Mouse (Mus musculus): ENCODE measurements around the gene Cacna1c. TPM values are rescaled to one million over a fixed set of nuclear protein-coding genes. Genes with fewer than 3 reads are reported as not detected.

The Cacna1c gene
- total RNA-seq, 1 experiment, result 0.98 TPM

- H3K27ac ChIP-seq (ENCODE audit: insufficient read depth, low read depth, low read length, poor library complexity, severe bottlenecking), result no peak overlapping the region
- no peak overlapping the region for H3K4me3 ChIP-seq (ENCODE audit: insufficient read depth in 1 of 2, low read depth in 1 of 2, low read length in 2 of 2, poor library complexity in 1 of 2, severe bottlenecking in 1 of 2)
- H3K4me1 ChIP-seq (ENCODE audit: control insufficient read depth in 2 of 2, insufficient read depth in 2 of 2, low read length in 2 of 2, poor library complexity in 1 of 2), result no peaks in the 10 kb centered on the region
- TF ChIP-seq CHD2 (IDR thresholded peaks at IDR 0.05; ENCODE audit: low read depth, low read length), result no peak
- TF ChIP-seq ZC3H11A (IDR thresholded peaks at IDR 0.05; ENCODE audit: borderline replicate concordance, low read depth, low read length), result no peak
- TF ChIP-seq MAFK (IDR thresholded peaks at IDR 0.05; ENCODE audit: insufficient read depth, low read depth, low read length), result no peak
- no peak for TF ChIP-seq ZNF384 (IDR thresholded peaks at IDR 0.05; ENCODE audit: low read depth, low read length)
- no peak for TF ChIP-seq HCFC1 (IDR thresholded peaks at IDR 0.05; ENCODE audit: borderline replicate concordance, insufficient read depth, low read length)
- in situ Hi-C loops (cut with MboI; ENCODE audit: low sequenced_read_pairs in 2 of 2, unreplicated experiment in 2 of 2), result no loop called here
- H3K9ac ChIP-seq (ENCODE audit: insufficient read depth, low read depth, low read length, poor library complexity, severe bottlenecking), result no peak overlapping the region
- no peaks in the 10 kb centered on the region for H3K9me3 ChIP-seq (ENCODE audit: control insufficient read depth, insufficient read depth, low read depth, low read length)
- DNase-seq (ENCODE audit: low read depth, low spot score), result no peak
- H3K36me3 ChIP-seq (ENCODE audit: control insufficient read depth, insufficient read depth, low read length, poor library complexity, severe bottlenecking), result no peaks in the 10 kb centered on the region; the same call in 1 of the 2 replicates
Measured at GRCm38 (mm10) chr6:118906878-118907277, 289.3 kb downstream of the Cacna1c start.

- no peaks in the 10 kb centered on the region for H3K4me1 ChIP-seq (ENCODE audit: control insufficient read depth in 2 of 2, insufficient read depth in 2 of 2, low read length in 2 of 2, poor library complexity in 1 of 2)
Measured at GRCm38 (mm10) chr6:118899688-118900087, 296.5 kb downstream of the Cacna1c start.

GRCm38 (mm10) chr6:118897101-118897500, 299.1 kb downstream of the Cacna1c start:
- no peak for DNase-seq (ENCODE audit: low read depth, low spot score)
- TF ChIP-seq ZNF384 (IDR thresholded peaks at IDR 0.05; ENCODE audit: low read depth, low read length), result no peak
- no peak for TF ChIP-seq CHD2 (IDR thresholded peaks at IDR 0.05; ENCODE audit: low read depth, low read length)
- TF ChIP-seq ZC3H11A (IDR thresholded peaks at IDR 0.05; ENCODE audit: borderline replicate concordance, low read depth, low read length), result no peak
- TF ChIP-seq HCFC1 (IDR thresholded peaks at IDR 0.05; ENCODE audit: borderline replicate concordance, insufficient read depth, low read length), result no peak
- no peak for TF ChIP-seq MAFK (IDR thresholded peaks at IDR 0.05; ENCODE audit: insufficient read depth, low read depth, low read length)
- Histone ChIP-seq H3K36me3 (ENCODE audit: control insufficient read depth, insufficient read depth, low read length, poor library complexity, severe bottlenecking) (no peaks in the 10 kb centered on the region), H3K4me1 (ENCODE audit: control insufficient read depth in 2 of 2, insufficient read depth in 2 of 2, low read length in 2 of 2, poor library complexity in 1 of 2) (no peaks in the 10 kb centered on the region), H3K9ac (ENCODE audit: insufficient read depth, low read depth, low read length, poor library complexity, severe bottlenecking) (no peak overlapping the region), H3K27ac (ENCODE audit: insufficient read depth, low read depth, low read length, poor library complexity, severe bottlenecking) (no peak overlapping the region; the same call in 1 of the 2 replicates), H3K9me3 (ENCODE audit: control insufficient read depth, insufficient read depth, low read depth, low read length) (no peaks in the 10 kb centered on the region), H3K4me3 (ENCODE audit: insufficient read depth in 1 of 2, low read depth in 1 of 2, low read length in 2 of 2, poor library complexity in 1 of 2, severe bottlenecking in 1 of 2) (no peak overlapping the region)
- in situ Hi-C loops (cut with MboI; ENCODE audit: low sequenced_read_pairs in 2 of 2, unreplicated experiment in 2 of 2), result no loop called here

More at GRCm38 (mm10) chr6:118899688-118900087, 296.5 kb downstream of the Cacna1c start:
- no peaks in the 10 kb centered on the region; the same call in 1 of the 2 replicates for H3K36me3 ChIP-seq (ENCODE audit: control insufficient read depth, insufficient read depth, low read length, poor library complexity, severe bottlenecking)
- H3K9ac ChIP-seq (ENCODE audit: insufficient read depth, low read depth, low read length, poor library complexity, severe bottlenecking), result no peak overlapping the region
- H3K9me3 ChIP-seq (ENCODE audit: control insufficient read depth, insufficient read depth, low read depth, low read length), result no peaks in the 10 kb centered on the region
- in situ Hi-C loops (cut with MboI; ENCODE audit: low sequenced_read_pairs in 2 of 2, unreplicated experiment in 2 of 2), result no loop called here
- no peak overlapping the region for H3K27ac ChIP-seq (ENCODE audit: insufficient read depth, low read depth, low read length, poor library complexity, severe bottlenecking)
- H3K4me3 ChIP-seq (ENCODE audit: insufficient read depth in 1 of 2, low read depth in 1 of 2, low read length in 2 of 2, poor library complexity in 1 of 2, severe bottlenecking in 1 of 2), result no peak overlapping the region
- TF ChIP-seq CHD2 (IDR thresholded peaks at IDR 0.05; ENCODE audit: low read depth, low read length) (no peak), MAFK (IDR thresholded peaks at IDR 0.05; ENCODE audit: insufficient read depth, low read depth, low read length) (no peak), ZNF384 (IDR thresholded peaks at IDR 0.05; ENCODE audit: low read depth, low read length) (no peak), HCFC1 (IDR thresholded peaks at IDR 0.05; ENCODE audit: borderline replicate concordance, insufficient read depth, low read length) (no peak), ZC3H11A (IDR thresholded peaks at IDR 0.05; ENCODE audit: borderline replicate concordance, low read depth, low read length) (no peak)
- DNase-seq (ENCODE audit: low read depth, low spot score), result no peak

GRCm38 (mm10) chr6:118894043-118894442, 302.2 kb downstream of the Cacna1c start:
- DNase-seq (ENCODE audit: low read depth, low spot score), result no peak
- Histone ChIP-seq H3K9ac (ENCODE audit: insufficient read depth, low read depth, low read length, poor library complexity, severe bottlenecking) (no peak overlapping the region), H3K9me3 (ENCODE audit: control insufficient read depth, insufficient read depth, low read depth, low read length) (no peaks in the 10 kb centered on the region), H3K27ac (ENCODE audit: insufficient read depth, low read depth, low read length, poor library complexity, severe bottlenecking) (no peak overlapping the region), H3K4me3 (ENCODE audit: insufficient read depth in 1 of 2, low read depth in 1 of 2, low read length in 2 of 2, poor library complexity in 1 of 2, severe bottlenecking in 1 of 2) (no peak overlapping the region), H3K36me3 (ENCODE audit: control insufficient read depth, insufficient read depth, low read length, poor library complexity, severe bottlenecking) (no peaks in the 10 kb centered on the region), H3K4me1 (ENCODE audit: control insufficient read depth in 2 of 2, insufficient read depth in 2 of 2, low read length in 2 of 2, poor library complexity in 1 of 2) (no peaks in the 10 kb centered on the region)
- in situ Hi-C loops (cut with MboI; ENCODE audit: low sequenced_read_pairs in 2 of 2, unreplicated experiment in 2 of 2), result no loop called here
- TF ChIP-seq ZNF384 (IDR thresholded peaks at IDR 0.05; ENCODE audit: low read depth, low read length), result no peak
- TF ChIP-seq ZC3H11A (IDR thresholded peaks at IDR 0.05; ENCODE audit: borderline replicate concordance, low read depth, low read length), result no peak
- TF ChIP-seq HCFC1 (IDR thresholded peaks at IDR 0.05; ENCODE audit: borderline replicate concordance, insufficient read depth, low read length), result no peak
- no peak for TF ChIP-seq MAFK (IDR thresholded peaks at IDR 0.05; ENCODE audit: insufficient read depth, low read depth, low read length)
- no peak for TF ChIP-seq CHD2 (IDR thresholded peaks at IDR 0.05; ENCODE audit: low read depth, low read length)

GRCm38 (mm10) chr6:118889441-118889840, 306.8 kb downstream of the Cacna1c start:
- in situ Hi-C loops (cut with MboI; ENCODE audit: low sequenced_read_pairs in 2 of 2, unreplicated experiment in 2 of 2), result no loop called here

More at GRCm38 (mm10) chr6:118889441-118889840, 306.8 kb downstream of the Cacna1c start:
- no peak for TF ChIP-seq MAFK (IDR thresholded peaks at IDR 0.05; ENCODE audit: insufficient read depth, low read depth, low read length)
- TF ChIP-seq ZNF384 (IDR thresholded peaks at IDR 0.05; ENCODE audit: low read depth, low read length), result no peak
- H3K36me3 ChIP-seq (ENCODE audit: control insufficient read depth, insufficient read depth, low read length, poor library complexity, severe bottlenecking), result no peaks in the 10 kb centered on the region
- DNase-seq (ENCODE audit: low read depth, low spot score), result no peak
- no peak overlapping the region for H3K4me3 ChIP-seq (ENCODE audit: insufficient read depth in 1 of 2, low read depth in 1 of 2, low read length in 2 of 2, poor library complexity in 1 of 2, severe bottlenecking in 1 of 2)
- H3K27ac ChIP-seq (ENCODE audit: insufficient read depth, low read depth, low read length, poor library complexity, severe bottlenecking), result no peak overlapping the region
- H3K4me1 ChIP-seq (ENCODE audit: control insufficient read depth in 2 of 2, insufficient read depth in 2 of 2, low read length in 2 of 2, poor library complexity in 1 of 2), result no peaks in the 10 kb centered on the region
- H3K9me3 ChIP-seq (ENCODE audit: control insufficient read depth, insufficient read depth, low read depth, low read length), result no peaks in the 10 kb centered on the region
- no peak overlapping the region for H3K9ac ChIP-seq (ENCODE audit: insufficient read depth, low read depth, low read length, poor library complexity, severe bottlenecking)
